In genomic region chr9:8868511-8868910, GRCm38 (mm10) we compare ENCODE assay signal across 23 mouse cellular contexts. TPM values are rescaled to one million over a fixed set of nuclear protein-coding genes. Genes with fewer than 3 reads are reported as not detected.
DNase-seq lines count a peak whose midpoint lies in the region; ATAC-seq and TF ChIP-seq lines count a peak whose summit lies in the region.
"Had no signal": no experiment of that assay in that cellular context is flagged by ENCODE, and none has a peak within 500 bp of the region (broad histone marks: within the 10 kb centered on the region; RNA-seq: fewer than 3 reads in every experiment).

No protein-coding gene starts in this region.

- no peak overlapping the region for H3K4me2 ChIP-seq in liver, postnatal 0 days (ENCODE audit: low read depth, low read length)
- no peak overlapping the region for H3K4me2 ChIP-seq in midbrain, embryonic 11.5 days
- H3K4me2 ChIP-seq in midbrain, embryonic 13.5 days (replicated peaks), result no peak overlapping the region

- peak; percentile 52 for DNase-seq in liver, adult 2 months (ENCODE audit: extremely low read depth, low read depth, low spot score)
- no peak for DNase-seq in liver, postnatal 0 days
- peak; percentile 68 for DNase-seq in midbrain, embryonic 11.5 days (ENCODE audit: low spot score, missing footprints)
- DNase-seq in ovary, adult 18-20 months (ENCODE audit: low spot score), result no peak
- no peak for DNase-seq in adrenal gland, adult 2 months
- DNase-seq: adrenal gland, adult 8-10 months; adrenal gland, postnatal 10 days; adrenal gland, postnatal 14 days; adrenal gland, postnatal 25 days; adrenal gland, postnatal 36 days; B cell, adult 2 months; cerebellum, adult 11 months; cerebellum, adult 11-12 months; cerebellum, adult 18-20 months had no signal

- no peak overlapping the region for H3K4me3 ChIP-seq in liver, adult 2 months (ENCODE audit: insufficient read depth, low read depth, low read length)
- no peak overlapping the region for H3K4me3 ChIP-seq in liver, postnatal 0 days (ENCODE audit: low read depth, low read length)
- no peak overlapping the region for H3K4me3 ChIP-seq in midbrain, embryonic 11.5 days (ENCODE audit: low read depth, low read length)
- no peak overlapping the region for H3K4me3 ChIP-seq in midbrain, embryonic 13.5 days (replicated peaks)

- no peak for TF ChIP-seq CTCF in liver, adult 2 months (IDR thresholded peaks at IDR 0.05; ENCODE audit: low read depth, low read length)
- TF ChIP-seq CTCF in liver, postnatal 0 days (IDR thresholded peaks at IDR 0.05; ENCODE audit: low read depth), result no peak

- TF ChIP-seq POLR2A in liver, adult 2 months (IDR thresholded peaks at IDR 0.05; ENCODE audit: extremely low read depth, insufficient read depth, low read length), result no peak

- 51% methylated on average over 2 of the region's 2 CpGs for WGBS in liver, adult 2 months
- WGBS in liver, postnatal 0 days (ENCODE audit: insufficient replicate concordance), result 70% methylated on average over 2 of the region's 2 CpGs
- WGBS in midbrain, embryonic 11.5 days, result 92% methylated on average over 2 of the region's 2 CpGs
- WGBS in midbrain, embryonic 13.5 days, result 81% methylated on average over 2 of the region's 2 CpGs

- no peaks in the 10 kb centered on the region for H3K79me2 ChIP-seq in liver, adult 2 months (ENCODE audit: control insufficient read depth, insufficient read depth, low read length)

- H3K9ac ChIP-seq in liver, adult 2 months (ENCODE audit: low read depth, low read length), result no peak overlapping the region
- H3K9ac ChIP-seq in liver, postnatal 0 days (replicated peaks), result no peak overlapping the region
- no peak overlapping the region for H3K9ac ChIP-seq in midbrain, embryonic 11.5 days (ENCODE audit: low read length)
- no peak overlapping the region for H3K9ac ChIP-seq in midbrain, embryonic 13.5 days (replicated peaks)

- H3K27me3 ChIP-seq in liver, adult 2 months (ENCODE audit: control insufficient read depth, insufficient read depth, low read length), result no peaks in the 10 kb centered on the region
- no peaks in the 10 kb centered on the region for H3K27me3 ChIP-seq in liver, postnatal 0 days (ENCODE audit: insufficient read depth, low read length)
- no peaks in the 10 kb centered on the region for H3K27me3 ChIP-seq in midbrain, embryonic 11.5 days (ENCODE audit: control insufficient read depth, insufficient read depth, low read length)
- H3K27me3 ChIP-seq in midbrain, embryonic 13.5 days, result no peaks in the 10 kb centered on the region
- H3K27me3 ChIP-seq: CH12.LX had no signal

- H3K27ac ChIP-seq in liver, adult 2 months (replicated peaks; ENCODE audit: insufficient read depth, low read depth, low read length), result no peak overlapping the region
- H3K27ac ChIP-seq in liver, postnatal 0 days (ENCODE audit: low read depth), result no peak overlapping the region
- H3K27ac ChIP-seq in midbrain, embryonic 11.5 days (ENCODE audit: low read depth, low read length), result no peak overlapping the region
- no peak overlapping the region for H3K27ac ChIP-seq in midbrain, embryonic 13.5 days

- no peaks in the 10 kb centered on the region for H3K4me1 ChIP-seq in liver, adult 2 months (ENCODE audit: control insufficient read depth, insufficient read depth, low read length)
- no peaks in the 10 kb centered on the region for H3K4me1 ChIP-seq in liver, postnatal 0 days (ENCODE audit: insufficient read depth)
- no peaks in the 10 kb centered on the region for H3K4me1 ChIP-seq in midbrain, embryonic 11.5 days (ENCODE audit: control insufficient read depth, insufficient read depth, low read length)
- no peaks in the 10 kb centered on the region for H3K4me1 ChIP-seq in midbrain, embryonic 13.5 days (replicated peaks)

- no peak for TF ChIP-seq EP300 in liver, postnatal 0 days (IDR thresholded peaks at IDR 0.05; ENCODE audit: low read depth)

- no peak for ATAC-seq in liver, postnatal 0 days
- no peak for ATAC-seq in midbrain, embryonic 11.5 days (ENCODE audit: low FRiP score)
- no peak for ATAC-seq in midbrain, embryonic 13.5 days
- 0 out of 2 replicates have a peak, but pooled peaks have one; percentile 20 for ATAC-seq in megakaryocyte progenitor cell, adult 5-6 weeks (replicated peaks; ENCODE audit: poor library complexity)
- ATAC-seq in megakaryocyte-erythroid progenitor cell, adult 5-6 weeks (replicated peaks; ENCODE audit: low FRiP score, low TSS enrichment, poor library complexity, severe bottlenecking), result peak; percentile 89
- ATAC-seq: activated CD4-positive, CD25-positive, alpha-beta regulatory T cell, adult 4 months; CD4-positive, CD25-positive, alpha-beta regulatory T cell, adult 4 months; Patski had no signal

- no peaks in the 10 kb centered on the region for H3K36me3 ChIP-seq in liver, adult 2 months (ENCODE audit: control insufficient read depth, insufficient read depth, low read length)
- H3K36me3 ChIP-seq in liver, postnatal 0 days (replicated peaks; ENCODE audit: insufficient read depth, low read length), result no peaks in the 10 kb centered on the region
- no peaks in the 10 kb centered on the region for H3K36me3 ChIP-seq in midbrain, embryonic 11.5 days (ENCODE audit: control insufficient read depth, insufficient read depth, low read length)
- H3K36me3 ChIP-seq in midbrain, embryonic 13.5 days, result no peaks in the 10 kb centered on the region
- H3K36me3 ChIP-seq: G1E had no signal

- no peaks in the 10 kb centered on the region for H3K9me3 ChIP-seq in liver, postnatal 0 days (ENCODE audit: low read length)
- H3K9me3 ChIP-seq in midbrain, embryonic 11.5 days (ENCODE audit: control insufficient read depth, low read length), result no peaks in the 10 kb centered on the region
- H3K9me3 ChIP-seq in midbrain, embryonic 13.5 days, result no peaks in the 10 kb centered on the region
- H3K9me3 ChIP-seq: G1E had no signal

RNA-seq across cellular contexts. Expression of gene Pgr, which starts 31.1 kb away (rescaled TPM):
- total RNA-seq in liver, adult 2 months (2014; rRNA removed), result not detected in 2 replicates
- not detected in 2 replicates for polyA plus RNA-seq in liver, adult 2 months (2012; rRNA removed)
- polyA plus RNA-seq in liver, postnatal 0 days (2015; fragmentation: Nextera tagmentation; extraction: Ambion mirVana), result not detected in 2 replicates
- polyA plus RNA-seq in midbrain, embryonic 11.5 days (2014; fragmentation: Nextera tagmentation; extraction: Ambion mirVana), result 0.25 TPM in 2 replicates
- 0.78 and 1.2 TPM in 2 replicates for polyA plus RNA-seq in midbrain, embryonic 13.5 days (2015; fragmentation: Nextera tagmentation; extraction: Ambion mirVana)
- total RNA-seq in megakaryocyte progenitor cell, adult 5-6 weeks (2015), result not detected in 2 replicates
- total RNA-seq in megakaryocyte progenitor cell, adult 5-6 weeks (2017), result not detected in 2 replicates
- total RNA-seq in megakaryocyte-erythroid progenitor cell, adult 5-6 weeks (2014; fragmentation: Nextera tagmentation), result not detected in 2 replicates
- total RNA-seq in megakaryocyte-erythroid progenitor cell, adult 5-6 weeks (2017), result not detected in 2 replicates
- total RNA-seq in adrenal gland, adult 2 months (2021), result under 1 TPM; 0.14 to 0.38 TPM
- polyA plus RNA-seq in adrenal gland, adult 2 months (2012; rRNA removed), result 0.29 and 0.35 TPM in 2 replicates
- total RNA-seq: CH12.LX had no signal
- polyA plus RNA-seq: C2C12; CD4-positive, CD25-positive, alpha-beta regulatory T cell, adult 4 months; G1E; Patski had no signal

Comparison
In these comparisons a context has a peak if more than half of its experiments do, and no peak if none do; other contexts are left out.
1. DNase-seq: peak in liver, adult 2 months (single experiment) and midbrain, embryonic 11.5 days (single experiment); none in liver, postnatal 0 days (single experiment), ovary, adult 18-20 months (single experiment) and adrenal gland, adult 2 months (single experiment).
2. ATAC-seq: peak in megakaryocyte progenitor cell, adult 5-6 weeks (single experiment) and megakaryocyte-erythroid progenitor cell, adult 5-6 weeks (single experiment); none in liver, postnatal 0 days (single experiment), midbrain, embryonic 11.5 days (single experiment) and midbrain, embryonic 13.5 days (single experiment).